Mouse (Mus musculus) urinary bladder, postnatal 0 days (tissue): ENCODE data around the gene Ptpn14. TPM values are rescaled to one million over a fixed set of nuclear protein-coding genes. Genes with fewer than 3 reads are reported as not detected.

Source experiments
- polyA plus RNA-seq: library from polyadenylated mRNA; unstranded; fragments of >200 nt; fragmentation: Nextera tagmentation; extraction: Ambion mirVana; gene quantifications from 2 replicates; pipeline ENCODE4 v1.2.1, GENCODE M21; 2015

Ptpn14 gene
- polyA plus RNA-seq = 5.6 and 7.1 TPM in 2 replicates

DNA sequence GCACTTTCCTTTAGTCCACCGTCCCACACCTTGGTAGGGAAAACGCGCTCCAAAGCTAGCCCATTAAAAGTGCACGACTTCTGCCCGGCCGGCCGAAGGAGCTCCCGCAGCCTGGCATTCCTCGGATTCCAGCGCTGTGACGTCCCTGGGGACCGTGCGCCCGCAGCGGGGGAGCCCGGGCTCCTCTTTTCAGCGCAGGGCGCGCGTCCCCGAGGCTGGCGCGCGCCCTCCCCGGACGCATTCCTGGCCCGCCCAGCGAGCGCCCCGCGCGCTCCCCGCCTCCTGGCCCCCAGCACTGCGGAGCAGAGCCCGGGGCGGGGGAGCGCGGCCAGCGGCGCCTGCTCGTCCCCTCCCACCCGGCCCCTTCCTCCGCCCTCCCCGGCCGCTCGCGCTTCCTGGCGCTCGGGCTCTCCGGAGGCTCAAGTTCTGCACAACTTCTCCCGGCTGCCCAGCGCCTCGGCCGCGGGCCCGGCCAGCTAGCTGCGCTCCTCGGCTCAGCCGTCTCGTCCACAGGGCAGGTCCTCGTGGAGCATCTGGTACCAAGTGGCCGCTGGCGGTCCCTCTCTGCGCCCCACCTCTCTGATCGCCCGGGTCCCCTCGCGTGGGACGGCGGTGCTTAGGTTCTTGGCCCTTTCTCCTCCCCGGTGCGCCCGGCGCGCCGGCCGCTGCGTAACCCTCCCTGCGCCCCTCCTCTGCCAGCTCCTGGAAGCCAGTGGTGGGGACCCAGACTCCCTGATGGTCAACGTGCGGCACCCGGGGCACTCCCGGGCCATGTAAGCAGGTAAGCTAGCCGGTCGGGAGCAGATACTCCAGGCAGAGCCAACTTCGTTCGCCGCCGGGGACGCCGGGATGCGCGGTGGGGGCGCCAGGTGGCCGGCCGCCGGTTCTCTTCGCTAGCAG, at the start of gene Ptpn14:
Gene Ptpn14, plus strand, starts transcription at position 385 of the 900 bp plus-strand sequence.

DNA sequence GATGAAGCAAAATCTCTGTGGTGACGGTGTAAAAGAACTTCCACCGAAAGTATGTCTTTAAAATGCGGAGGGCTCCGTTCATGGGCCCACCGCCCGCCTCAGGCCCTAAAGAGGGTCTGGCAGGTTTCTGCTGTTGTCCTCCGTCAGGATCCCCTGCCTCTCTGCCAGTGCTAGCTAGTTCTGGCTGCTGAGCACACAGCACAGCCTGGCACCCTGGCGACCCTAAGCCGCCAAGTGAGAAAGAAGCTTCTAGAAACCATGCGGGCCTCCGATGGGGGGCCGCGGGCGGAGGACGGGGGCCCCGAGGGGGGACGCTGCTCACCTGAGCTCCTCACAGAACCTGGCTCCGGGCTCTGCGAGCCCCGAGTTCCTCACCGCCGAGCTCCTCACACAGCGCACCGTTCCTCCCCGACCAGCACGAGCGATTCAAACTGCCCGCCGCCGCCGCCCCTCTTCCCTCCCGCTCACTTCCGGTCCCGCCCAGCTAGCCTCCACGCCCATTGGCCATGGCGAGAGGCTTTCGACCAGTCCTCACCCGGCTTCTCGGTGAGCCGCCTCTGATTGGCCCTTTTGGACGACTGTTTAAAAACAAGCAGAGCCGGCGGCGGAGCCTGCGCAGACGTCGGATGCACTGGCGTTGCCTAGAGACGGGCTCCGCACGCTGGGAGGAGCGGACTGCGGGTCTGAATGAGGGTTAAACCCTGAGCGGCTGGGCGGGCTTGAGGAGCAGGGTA, 40.2 kb upstream of the Ptpn14 start, which contains the start of gene Cenpf:
Gene Cenpf, minus strand, starts transcription at position 433 of the 734 bp plus-strand sequence.

DNA sequence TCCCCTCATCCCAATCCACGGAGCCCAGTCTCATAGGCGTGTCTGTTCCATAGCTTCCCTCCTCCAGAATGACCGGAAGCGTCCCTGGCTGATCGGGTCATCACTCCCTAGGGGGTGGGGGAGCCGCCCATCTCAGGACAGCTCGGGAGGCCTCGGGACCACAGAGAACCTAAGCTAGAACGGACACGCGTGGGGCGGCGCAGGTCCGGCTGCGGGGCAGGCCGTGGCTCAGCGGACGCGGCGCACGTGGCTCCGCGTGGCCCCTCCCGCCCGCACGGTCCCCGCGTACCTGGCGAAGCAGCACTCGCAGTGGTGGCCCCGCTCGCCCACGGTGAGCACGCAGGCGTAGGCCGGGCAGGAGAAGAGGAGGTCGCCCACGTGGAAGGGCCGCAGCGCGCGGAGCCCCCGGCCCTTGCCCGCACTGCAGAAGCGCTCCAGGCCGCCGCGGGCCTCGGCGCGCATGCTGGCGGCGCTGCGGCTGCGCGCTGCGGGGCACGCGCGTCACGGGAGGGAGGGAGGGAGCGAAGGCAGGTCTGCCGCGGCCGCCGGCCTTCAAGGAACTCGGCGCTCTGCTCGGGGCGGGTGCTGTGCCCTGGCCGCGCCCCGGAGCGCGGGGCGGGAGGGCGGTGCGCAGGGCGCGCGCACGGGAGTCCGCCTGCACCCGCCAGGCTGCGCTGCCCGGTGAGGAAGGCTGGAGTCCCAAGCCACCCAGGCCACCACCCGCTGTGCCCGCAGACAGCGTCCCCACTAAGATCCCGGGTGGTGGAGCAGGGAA, 193.9 kb downstream of the Ptpn14 start, which contains the start of gene Smyd2:
Gene Smyd2, minus strand, starts transcription at position 546 of the 775 bp plus-strand sequence.

Other genes starting within 250 kb of the Ptpn14 start
- gene Cenpf, start 40.2 kb upstream of the Ptpn14 start, polyA plus RNA-seq = 11.9 and 20.0 TPM in 2 replicates
- 68.1 and 70.5 TPM in 2 replicates for gene Smyd2, start 194.1 kb downstream of the Ptpn14 start, polyA plus RNA-seq